Mouse (Mus musculus) embryonic facial prominence, embryonic 15.5 days (tissue): Measurements from ENCODE around the gene Vmn1r229. TPM values are rescaled to one million over a fixed set of nuclear protein-coding genes. Genes with fewer than 3 reads are reported as not detected.

Experiments
- ATAC-seq: fragments of 200-750 bp; cut with Nextera tagmentation; 2 replicates; pipeline ENCODE4 v1.8.0; 2017; ENCODE audit warnings: low read depth, moderate TSS enrichment; ENCODE audit not compliant: insufficient number of reproducible peaks, low FRiP score, low TSS enrichment
- H3K27ac ChIP-seq: fragments of 300-500 bp; sonication (generic); replicated peaks from 2 replicates; pipeline ENCODE4 v1.5.1; 2015; ENCODE audit warnings: mild to moderate bottlenecking, inconsistent platforms
- H3K27me3 ChIP-seq: fragments of 300-500 bp; sonication (generic); 2 replicates; pipeline ENCODE4 v1.6.1; 2015; ENCODE audit warnings: inconsistent platforms
- H3K36me3 ChIP-seq: fragments of 300-500 bp; sonication (generic); 2 replicates; pipeline ENCODE4 v1.6.1; 2015; ENCODE audit warnings: mild to moderate bottlenecking, inconsistent platforms
- H3K4me1 ChIP-seq: fragments of 300-500 bp; sonication (generic); 2 replicates; pipeline ENCODE4 v1.6.1; 2015; ENCODE audit warnings: inconsistent platforms
- H3K4me2 ChIP-seq: fragments of 300-500 bp; sonication (generic); replicated peaks from 2 replicates; pipeline ENCODE4 v1.6.1; 2015; ENCODE audit warnings: mild to moderate bottlenecking, inconsistent platforms
- H3K4me3 ChIP-seq: fragments of 300-500 bp; sonication (generic); replicated peaks from 2 replicates; pipeline ENCODE4 v1.5.1; 2015; ENCODE audit warnings: mild to moderate bottlenecking, inconsistent platforms
- H3K9ac ChIP-seq: fragments of 300-500 bp; sonication (generic); 2 replicates; pipeline ENCODE4 v1.6.1; 2015; ENCODE audit warnings: inconsistent platforms
- H3K9me3 ChIP-seq: fragments of 300-500 bp; sonication (generic); replicated peaks from 2 replicates; pipeline ENCODE4 v1.6.1; 2016; ENCODE audit warnings: inconsistent platforms
- WGBS: fragments of 180-500 bp; shearing (Covaris S2); methylation state at CpG from one replicate; pipeline ENCODE4 v1.1.7; 2015; 5-methylcytosine and 5-hydroxymethylcytosine counted together
- polyA plus RNA-seq: library from polyadenylated mRNA; unstranded; fragments of >200 nt; fragmentation: Nextera tagmentation; extraction: Ambion mirVana; gene quantifications from 2 replicates; pipeline ENCODE4 v1.2.1, GENCODE M21; 2015

Gene Vmn1r229
- polyA plus RNA-seq: not detected in 2 replicates

DNA sequence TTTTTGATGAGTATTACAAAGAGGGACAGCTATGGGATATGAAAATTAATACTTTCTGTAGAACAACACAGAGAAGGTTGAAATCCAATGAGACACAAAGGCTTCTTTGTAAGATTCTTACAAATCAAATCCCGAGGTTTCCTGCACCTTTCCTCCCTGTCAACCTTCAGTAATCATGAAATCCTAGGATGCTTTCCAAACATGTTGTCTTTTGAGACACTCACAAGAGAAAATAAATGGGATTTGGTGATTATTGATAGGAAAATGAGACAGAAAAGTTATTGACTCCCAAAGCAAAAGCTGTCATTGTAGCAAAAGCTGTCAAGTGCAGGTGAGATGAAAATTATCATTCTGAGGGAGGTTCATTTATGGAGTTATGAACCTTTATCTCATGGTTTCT is at the start of gene Vmn1r229:
Gene Vmn1r229 (plus strand): TSS at position 301 of the 400 bp plus-strand sequence.
- Histone ChIP-seq H3K4me3 (no peak within 1 kb of the TSS), H3K9ac (no peak within 1 kb of the TSS), H3K27ac (no peak within 1 kb of the TSS), H3K36me3 (no peaks in the 10 kb centered on the region), H3K4me1 (no peaks in the 10 kb centered on the region), H3K27me3 (no peaks in the 10 kb centered on the region), H3K4me2 (no peak within 1 kb of the TSS), H3K9me3 (no peaks in the 10 kb centered on the region)
- ATAC-seq: no peak
- 61% methylated on average over 1 of the region's 1 CpGs for WGBS

DNA sequence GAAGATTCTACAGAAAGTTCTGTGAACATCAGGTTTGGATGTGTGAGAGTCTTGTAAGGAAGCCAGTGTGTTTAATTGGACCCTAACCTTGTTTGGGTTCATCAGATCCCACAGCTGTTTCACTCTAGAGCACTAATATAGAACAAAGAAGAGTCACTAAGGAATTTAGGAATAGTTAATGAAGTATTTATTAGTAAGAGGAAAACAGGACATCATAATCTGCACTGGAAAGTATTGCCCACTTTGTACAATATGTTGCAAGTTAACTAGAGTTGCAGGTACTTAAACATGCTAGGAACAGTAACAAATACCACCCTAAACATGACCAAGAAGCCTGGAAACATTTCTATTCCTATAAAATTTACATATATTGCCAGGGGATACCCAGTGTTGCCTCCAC is 25.3 kb upstream of the Vmn1r229 start, which contains the start of gene Vmn1r228:
Gene Vmn1r228 (minus strand): TSS at position 101 of the 400 bp plus-strand sequence.
- no peaks in the 10 kb centered on the region for H3K27me3 ChIP-seq
- H3K36me3 ChIP-seq: no peaks in the 10 kb centered on the region
- peaks cover 5% of the 10 kb centered on the region; the same call in 1 of the 2 replicates for H3K9me3 ChIP-seq
- H3K27ac ChIP-seq: no peak within 1 kb of the TSS
- no peak within 1 kb of the TSS for H3K4me3 ChIP-seq
- H3K4me2 ChIP-seq: no peak within 1 kb of the TSS
- ATAC-seq: no peak
- H3K4me1 ChIP-seq: no peaks in the 10 kb centered on the region
- H3K9ac ChIP-seq: no peak within 1 kb of the TSS

DNA sequence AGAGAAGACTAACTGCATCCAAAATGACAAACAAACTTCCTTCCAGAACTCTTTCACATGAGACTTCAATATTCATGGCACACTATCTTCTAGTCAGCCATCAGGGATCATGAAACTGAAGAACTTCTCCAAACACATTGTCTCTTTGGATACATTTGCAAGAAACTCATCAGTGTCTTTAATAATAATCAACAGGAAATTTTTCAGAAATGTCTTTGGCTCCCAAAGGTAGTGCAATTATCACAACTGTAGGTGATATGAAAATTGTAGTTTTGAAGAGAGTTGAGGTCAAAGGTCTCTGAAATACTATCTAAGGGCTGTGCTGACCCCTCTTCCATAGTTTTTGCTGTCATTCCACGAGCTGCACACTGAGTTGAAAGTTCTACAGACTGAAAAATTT is 28.8 kb downstream of the Vmn1r229 start, which contains the start of gene Vmn1r230:
Gene Vmn1r230 (plus strand): TSS at position 301 of the 400 bp plus-strand sequence.
- Histone ChIP-seq H3K27ac (no peak within 1 kb of the TSS), H3K9ac (no peak within 1 kb of the TSS), H3K4me2 (no peak within 1 kb of the TSS), H3K4me1 (no peaks in the 10 kb centered on the region), H3K27me3 (no peaks in the 10 kb centered on the region), H3K4me3 (no peak within 1 kb of the TSS), H3K9me3 (no peaks in the 10 kb centered on the region), H3K36me3 (no peaks in the 10 kb centered on the region)
- WGBS: 15% methylated on average over 1 of the region's 1 CpGs
- ATAC-seq: no peak

Other genes with a start within 250 kb of the Vmn1r229 start
- not detected in 2 replicates for gene Vmn2r109, start 246.8 kb upstream of the Vmn1r229 start, polyA plus RNA-seq
- 0.01 and 0.04 TPM in 2 replicates for gene Vmn2r110, start 215.1 kb upstream of the Vmn1r229 start, polyA plus RNA-seq
- gene Fpr-rs3, start 186.7 kb upstream of the Vmn1r229 start, polyA plus RNA-seq: not detected in 2 replicates
- not detected in 2 replicates for gene Vmn1r226, start 128.7 kb upstream of the Vmn1r229 start, polyA plus RNA-seq
- not detected in 2 replicates for gene Vmn1r227, start 81.7 kb upstream of the Vmn1r229 start, polyA plus RNA-seq
- gene Vmn1r228, start 25.4 kb upstream of the Vmn1r229 start, polyA plus RNA-seq: 0.05 TPM in 1 of 2 replicates, not detected in the other
- 0.24 TPM in 1 of 2 replicates, not detected in the other for gene Vmn1r230, start 28.9 kb downstream of the Vmn1r229 start, polyA plus RNA-seq
- not detected in 2 replicates for gene Vmn1r231, start 93.5 kb downstream of the Vmn1r229 start, polyA plus RNA-seq
- gene Vmn1r232, start 108.2 kb downstream of the Vmn1r229 start, polyA plus RNA-seq: not detected in 2 replicates
- 357 and 369 TPM in 2 replicates for gene Ppp2r1a, start 133.8 kb downstream of the Vmn1r229 start, polyA plus RNA-seq
- not detected in 2 replicates for gene Vmn1r233, start 184.9 kb downstream of the Vmn1r229 start, polyA plus RNA-seq
- 15.8 and 17.0 TPM in 2 replicates for gene Zfp160, start 197.3 kb downstream of the Vmn1r229 start, polyA plus RNA-seq